Mouse (Mus musculus): ENCODE data around the gene Capn12. TPM values are rescaled to one million over a fixed set of nuclear protein-coding genes. Genes with fewer than 3 reads are reported as not detected.
A peak's percentile ranks its signal among the peaks of the same experiment; 100 is the strongest.

Capn12 gene
- total RNA-seq, 1 experiment = 2.1 TPM

DNA sequence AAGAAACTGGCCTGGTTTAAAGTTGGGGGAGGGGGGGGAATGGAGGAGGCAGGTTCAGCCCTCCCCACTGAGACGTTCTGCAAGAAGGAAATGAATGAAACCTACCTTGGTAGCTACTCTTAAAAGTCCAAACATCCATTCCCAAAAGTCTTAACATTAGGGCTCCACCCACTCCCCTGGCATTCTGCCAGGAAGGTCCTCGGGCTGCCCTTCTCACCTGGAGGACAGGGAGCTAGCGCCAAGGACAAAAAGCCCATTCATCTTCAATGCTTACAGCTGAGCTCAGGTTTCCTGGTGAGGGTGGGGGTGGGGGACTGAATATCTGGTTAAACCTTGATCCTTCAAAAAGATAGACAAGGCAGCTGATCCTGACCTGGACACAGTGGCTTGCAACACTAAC lies 48.2 kb downstream of the Capn12 start:
- Histone ChIP-seq H3K9me3 (ENCODE audit: control insufficient read depth, insufficient read depth, low read depth, low read length) (no peaks in the 10 kb centered on the region), H3K4me1 (ENCODE audit: control insufficient read depth in 2 of 2, insufficient read depth in 2 of 2, low read length in 2 of 2, poor library complexity in 1 of 2) (peaks cover 31 to 61% of the 10 kb centered on the region in 2 experiments), H3K4me3 (ENCODE audit: insufficient read depth in 1 of 2, low read depth in 1 of 2, low read length in 2 of 2, poor library complexity in 1 of 2, severe bottlenecking in 1 of 2) (no peak overlapping the region), H3K9ac (ENCODE audit: insufficient read depth, low read depth, low read length, poor library complexity, severe bottlenecking) (no peak overlapping the region), H3K36me3 (ENCODE audit: control insufficient read depth, insufficient read depth, low read length, poor library complexity, severe bottlenecking) (peaks cover 31% of the 10 kb centered on the region), H3K27ac (ENCODE audit: insufficient read depth, low read depth, low read length, poor library complexity, severe bottlenecking) (peak overlapping the region; percentile 44; the same call in 1 of the 2 replicates)
- no peak for DNase-seq (ENCODE audit: low read depth, low spot score)
- no peak for TF ChIP-seq CHD2 (IDR thresholded peaks at IDR 0.05; ENCODE audit: low read depth, low read length)
- no peak for TF ChIP-seq ZC3H11A (IDR thresholded peaks at IDR 0.05; ENCODE audit: borderline replicate concordance, low read depth, low read length)
- TF ChIP-seq MAFK (IDR thresholded peaks at IDR 0.05; ENCODE audit: insufficient read depth, low read depth, low read length) = no peak
- no peak for TF ChIP-seq HCFC1 (IDR thresholded peaks at IDR 0.05; ENCODE audit: borderline replicate concordance, insufficient read depth, low read length)
- no peak for TF ChIP-seq ZNF384 (IDR thresholded peaks at IDR 0.05; ENCODE audit: low read depth, low read length)
- in situ Hi-C loops (cut with MboI; ENCODE audit: low sequenced_read_pairs in 2 of 2, unreplicated experiment in 2 of 2) = no loop called here

DNA sequence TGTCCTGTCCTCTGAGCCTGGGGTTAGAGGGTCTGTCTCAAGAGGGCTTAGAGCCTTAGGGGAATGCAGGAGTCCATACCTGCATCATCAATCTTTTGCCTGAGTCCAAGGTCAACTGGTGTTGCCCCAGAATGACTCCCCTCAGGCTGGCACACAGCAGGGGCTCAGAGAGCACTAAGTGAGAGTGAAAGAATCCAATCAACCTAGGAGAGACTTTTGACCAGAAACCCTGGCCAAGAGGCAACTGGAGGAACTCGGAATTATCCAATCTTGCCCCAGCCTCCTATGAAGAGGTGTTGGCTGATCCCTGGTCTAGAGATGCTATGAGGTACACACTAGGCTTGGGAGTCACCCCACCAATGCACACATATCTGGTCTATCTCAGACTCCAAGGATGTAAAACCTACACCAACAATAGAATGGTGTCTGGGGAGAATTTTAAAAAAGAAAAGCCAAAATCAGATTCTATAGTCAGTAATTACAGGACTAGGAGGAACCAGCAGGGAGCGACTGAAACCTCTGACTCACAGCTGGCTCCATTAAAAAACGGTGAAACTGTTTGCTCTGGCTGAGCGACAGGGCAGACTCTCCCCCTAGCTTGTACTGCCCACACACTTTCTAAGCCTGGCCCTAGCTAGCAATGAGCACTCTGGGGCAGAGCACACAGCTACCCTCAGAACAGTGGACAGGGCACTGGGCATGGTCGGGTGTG lies 49.3 kb downstream of the Capn12 start:
- Histone ChIP-seq H3K4me3 (ENCODE audit: insufficient read depth in 1 of 2, low read depth in 1 of 2, low read length in 2 of 2, poor library complexity in 1 of 2, severe bottlenecking in 1 of 2) (no peak overlapping the region), H3K27ac (ENCODE audit: insufficient read depth, low read depth, low read length, poor library complexity, severe bottlenecking) (no peak overlapping the region; the same call in 1 of the 2 replicates), H3K36me3 (ENCODE audit: control insufficient read depth, insufficient read depth, low read length, poor library complexity, severe bottlenecking) (peaks cover 27% of the 10 kb centered on the region), H3K4me1 (ENCODE audit: control insufficient read depth in 2 of 2, insufficient read depth in 2 of 2, low read length in 2 of 2, poor library complexity in 1 of 2) (peaks cover 30 to 55% of the 10 kb centered on the region in 2 experiments), H3K9me3 (ENCODE audit: control insufficient read depth, insufficient read depth, low read depth, low read length) (no peaks in the 10 kb centered on the region), H3K9ac (ENCODE audit: insufficient read depth, low read depth, low read length, poor library complexity, severe bottlenecking) (no peak overlapping the region; the same call in 1 of the 2 replicates)
- TF ChIP-seq CHD2 (IDR thresholded peaks at IDR 0.05; ENCODE audit: low read depth, low read length) (no peak), MAFK (IDR thresholded peaks at IDR 0.05; ENCODE audit: insufficient read depth, low read depth, low read length) (no peak), ZNF384 (IDR thresholded peaks at IDR 0.05; ENCODE audit: low read depth, low read length) (no peak), ZC3H11A (IDR thresholded peaks at IDR 0.05; ENCODE audit: borderline replicate concordance, low read depth, low read length) (no peak), HCFC1 (IDR thresholded peaks at IDR 0.05; ENCODE audit: borderline replicate concordance, insufficient read depth, low read length) (no peak)
- in situ Hi-C loops (cut with MboI; ENCODE audit: low sequenced_read_pairs in 2 of 2, unreplicated experiment in 2 of 2) = no loop called here
- no peak for DNase-seq (ENCODE audit: low read depth, low spot score)

DNA sequence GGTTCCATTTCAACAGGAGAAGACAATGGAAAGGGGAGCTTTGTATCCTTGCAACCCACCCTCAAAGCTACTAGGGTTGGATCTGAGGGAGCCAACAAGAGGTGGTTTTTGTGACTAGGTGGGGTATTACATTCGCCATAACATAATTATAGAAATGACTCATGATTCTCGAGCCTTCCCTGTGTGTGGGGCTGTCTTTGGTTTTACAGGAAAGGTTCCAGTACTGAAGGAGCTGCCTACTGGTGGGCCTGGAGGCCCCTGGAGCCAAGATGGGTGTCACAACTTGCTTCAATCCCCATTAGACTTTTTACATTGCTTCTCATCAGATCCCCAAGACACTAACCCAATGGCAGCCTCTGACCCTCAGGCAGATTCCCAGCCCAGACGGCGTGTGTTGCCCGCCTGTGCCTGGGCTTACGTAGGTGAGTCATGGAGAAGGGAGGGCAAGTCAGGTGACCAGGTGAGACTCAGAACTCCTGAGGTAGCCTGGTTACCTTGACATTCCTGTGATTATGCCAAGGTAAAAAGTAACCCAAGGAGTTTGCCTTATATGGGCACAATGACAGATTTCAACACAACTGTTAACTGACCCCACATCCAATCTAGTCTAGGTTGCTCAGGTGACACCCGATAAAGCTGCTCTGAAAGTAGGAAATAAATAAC lies 49.9 kb downstream of the Capn12 start:
- no peak for DNase-seq (ENCODE audit: low read depth, low spot score)
- H3K36me3 ChIP-seq (ENCODE audit: control insufficient read depth, insufficient read depth, low read length, poor library complexity, severe bottlenecking) = peaks cover 30% of the 10 kb centered on the region

DNA sequence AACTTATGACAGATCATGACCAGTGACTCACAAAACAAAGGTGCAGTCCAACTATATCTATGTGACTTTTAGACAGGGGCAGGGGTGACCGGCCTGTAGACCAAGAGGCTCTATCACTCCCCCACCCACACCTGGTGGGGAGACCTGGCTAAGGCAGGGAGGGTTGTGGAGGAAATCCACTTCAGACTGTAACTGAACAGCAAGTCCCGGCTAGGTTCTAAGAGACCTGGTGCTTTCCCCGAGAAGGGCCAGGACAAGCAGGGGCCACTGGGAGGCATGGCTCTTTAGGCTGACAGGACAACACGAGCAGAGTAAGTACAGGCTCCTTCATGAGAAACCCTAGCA lies 50.4 kb downstream of the Capn12 start:
- DNase-seq (ENCODE audit: low read depth, low spot score) = no peak
- H3K27ac ChIP-seq (ENCODE audit: insufficient read depth, low read depth, low read length, poor library complexity, severe bottlenecking) = no peak overlapping the region
- H3K4me1 ChIP-seq (ENCODE audit: control insufficient read depth in 2 of 2, insufficient read depth in 2 of 2, low read length in 2 of 2, poor library complexity in 1 of 2) = peaks cover 26 to 57% of the 10 kb centered on the region in 2 experiments
- H3K4me3 ChIP-seq (ENCODE audit: insufficient read depth in 1 of 2, low read depth in 1 of 2, low read length in 2 of 2, poor library complexity in 1 of 2, severe bottlenecking in 1 of 2) = no peak overlapping the region
- in situ Hi-C loops (cut with MboI; ENCODE audit: low sequenced_read_pairs in 2 of 2, unreplicated experiment in 2 of 2) = no loop called here
- no peaks in the 10 kb centered on the region for H3K9me3 ChIP-seq (ENCODE audit: control insufficient read depth, insufficient read depth, low read depth, low read length)
- no peak for TF ChIP-seq ZC3H11A (IDR thresholded peaks at IDR 0.05; ENCODE audit: borderline replicate concordance, low read depth, low read length)
- TF ChIP-seq HCFC1 (IDR thresholded peaks at IDR 0.05; ENCODE audit: borderline replicate concordance, insufficient read depth, low read length) = no peak
- TF ChIP-seq ZNF384 (IDR thresholded peaks at IDR 0.05; ENCODE audit: low read depth, low read length) = no peak
- TF ChIP-seq CHD2 (IDR thresholded peaks at IDR 0.05; ENCODE audit: low read depth, low read length) = no peak
- no peak for TF ChIP-seq MAFK (IDR thresholded peaks at IDR 0.05; ENCODE audit: insufficient read depth, low read depth, low read length)
- no peak overlapping the region for H3K9ac ChIP-seq (ENCODE audit: insufficient read depth, low read depth, low read length, poor library complexity, severe bottlenecking)
- peaks cover 30% of the 10 kb centered on the region for H3K36me3 ChIP-seq (ENCODE audit: control insufficient read depth, insufficient read depth, low read length, poor library complexity, severe bottlenecking)

More for the DNA sequence above, 49.9 kb downstream of the Capn12 start:
- peaks cover 29 to 54% of the 10 kb centered on the region in 2 experiments for H3K4me1 ChIP-seq (ENCODE audit: control insufficient read depth in 2 of 2, insufficient read depth in 2 of 2, low read length in 2 of 2, poor library complexity in 1 of 2)
- TF ChIP-seq ZNF384 (IDR thresholded peaks at IDR 0.05; ENCODE audit: low read depth, low read length) = no peak
- TF ChIP-seq HCFC1 (IDR thresholded peaks at IDR 0.05; ENCODE audit: borderline replicate concordance, insufficient read depth, low read length) = no peak
- no peak for TF ChIP-seq ZC3H11A (IDR thresholded peaks at IDR 0.05; ENCODE audit: borderline replicate concordance, low read depth, low read length)
- no peak for TF ChIP-seq CHD2 (IDR thresholded peaks at IDR 0.05; ENCODE audit: low read depth, low read length)
- TF ChIP-seq MAFK (IDR thresholded peaks at IDR 0.05; ENCODE audit: insufficient read depth, low read depth, low read length) = no peak
- in situ Hi-C loops (cut with MboI; ENCODE audit: low sequenced_read_pairs in 2 of 2, unreplicated experiment in 2 of 2) = no loop called here
- no peak overlapping the region for H3K27ac ChIP-seq (ENCODE audit: insufficient read depth, low read depth, low read length, poor library complexity, severe bottlenecking)
- H3K9me3 ChIP-seq (ENCODE audit: control insufficient read depth, insufficient read depth, low read depth, low read length) = no peaks in the 10 kb centered on the region
- H3K9ac ChIP-seq (ENCODE audit: insufficient read depth, low read depth, low read length, poor library complexity, severe bottlenecking) = no peak overlapping the region; the same call in 1 of the 2 replicates
- H3K4me3 ChIP-seq (ENCODE audit: insufficient read depth in 1 of 2, low read depth in 1 of 2, low read length in 2 of 2, poor library complexity in 1 of 2, severe bottlenecking in 1 of 2) = no peak overlapping the region

All from ES-E14 (cell line).